Mouse (Mus musculus): ENCODE results near the gene Lamtor5.

- TF ChIP-seq CTCF (IDR thresholded peaks at IDR 0.05; ENCODE audit: low read depth, low read length) (no peak), POLR2A (IDR thresholded peaks at IDR 0.05; ENCODE audit: extremely low read depth, insufficient read depth, low read length) (no peak)
Observed at GRCm38 (mm10) chr3:107321141-107321540, 42.5 kb downstream of the Lamtor5 start.

All from liver, adult 2 months (tissue).